Mouse (Mus musculus) midbrain, embryonic 16.5 days (tissue): ENCODE results near the gene Cilp. TPM values are rescaled to one million over a fixed set of nuclear protein-coding genes. Genes with fewer than 3 reads are reported as not detected.
A peak's percentile ranks its signal among the peaks of the same experiment; 100 is the strongest.

ENCODE experiments used
- ATAC-seq: fragments of 200-750 bp; cut with Nextera tagmentation; 2 replicates; pipeline ENCODE4 v1.8.0; 2017; ENCODE audit warnings: moderate TSS enrichment
- H3K27ac ChIP-seq: fragments of 300-500 bp; sonication (generic); 2 replicates; pipeline ENCODE4 v1.5.1; 2014; ENCODE audit warnings: mild to moderate bottlenecking, low read length, mixed read lengths
- H3K27me3 ChIP-seq: fragments of 300-500 bp; sonication (generic); 2 replicates; pipeline ENCODE4 v1.6.1; 2014; ENCODE audit warnings: low read depth, low read length, mixed read lengths; ENCODE audit not compliant: control insufficient read depth, insufficient read depth
- H3K36me3 ChIP-seq: fragments of 300-500 bp; sonication (generic); 2 replicates; pipeline ENCODE4 v1.6.1; 2014; ENCODE audit warnings: mild to moderate bottlenecking, low read length, moderate library complexity, mixed read lengths; ENCODE audit not compliant: control insufficient read depth, insufficient read depth
- H3K4me1 ChIP-seq: fragments of 300-500 bp; sonication (generic); 2 replicates; pipeline ENCODE4 v1.6.1; 2014; ENCODE audit warnings: mild to moderate bottlenecking, low read length, mixed read lengths; ENCODE audit not compliant: control insufficient read depth, insufficient read depth
- H3K4me2 ChIP-seq: fragments of 300-500 bp; sonication (generic); 2 replicates; pipeline ENCODE4 v1.6.1; 2014; ENCODE audit warnings: mild to moderate bottlenecking, low read length, mixed read lengths
- H3K4me3 ChIP-seq: fragments of 300-500 bp; sonication (generic); 2 replicates; pipeline ENCODE4 v1.5.1; 2014; ENCODE audit warnings: low read depth, mild to moderate bottlenecking, low read length, moderate library complexity, mixed read lengths
- H3K9ac ChIP-seq: fragments of 300-500 bp; sonication (generic); 2 replicates; pipeline ENCODE4 v1.6.1; 2014; ENCODE audit warnings: low read depth, low read length, mixed read lengths
- H3K9me3 ChIP-seq: fragments of 300-500 bp; sonication (generic); replicated peaks from 2 replicates; pipeline ENCODE4 v1.6.1; 2014; ENCODE audit warnings: mild to moderate bottlenecking, low read length, mixed read lengths; ENCODE audit not compliant: control insufficient read depth, poor library complexity, severe bottlenecking
- WGBS: fragments of 180-500 bp; shearing (Covaris S2); extraction: QIAGEN DNeasy Blood & Tissue Kit; methylation state at CpG from one replicate; pipeline ENCODE4 v1.1.7; 2014; 5-methylcytosine and 5-hydroxymethylcytosine counted together
- polyA plus RNA-seq: library from polyadenylated mRNA; unstranded; fragments of >200 nt; fragmentation: Nextera tagmentation; extraction: Ambion mirVana; gene quantifications from 2 replicates; pipeline ENCODE4 v1.2.1, GENCODE M21; 2015

Cilp gene
- polyA plus RNA-seq, 1 experiment from 2014 or later = 0.29 TPM

GRCm38 (mm10) chr9:65231284-65231683, 33.7 kb upstream of the Cilp start:
- Histone ChIP-seq H3K4me3 (no peak overlapping the region), H3K4me1 (no peaks in the 10 kb centered on the region), H3K27me3 (no peaks in the 10 kb centered on the region), H3K9ac (no peak overlapping the region), H3K36me3 (peaks cover 14% of the 10 kb centered on the region; the same call in 1 of the 2 replicates), H3K4me2 (no peak overlapping the region), H3K9me3 (no peaks in the 10 kb centered on the region), H3K27ac (no peak overlapping the region)
- peak; percentile 28; the same call in 1 of the 2 replicates for ATAC-seq
- WGBS = 57% methylated on average over 7 of the region's 8 CpGs

GRCm38 (mm10) chr9:65233243-65233985, 31.6 kb upstream of the Cilp start:
- Histone ChIP-seq H3K36me3 (peaks cover 13% of the 10 kb centered on the region; the same call in 1 of the 2 replicates), H3K4me1 (no peaks in the 10 kb centered on the region)

GRCm38 (mm10) chr9:65234734-65235133, 30.2 kb upstream of the Cilp start:
- WGBS = 89% methylated on average over 3 of the region's 3 CpGs
- ATAC-seq = no peak
- Histone ChIP-seq H3K9me3 (no peaks in the 10 kb centered on the region), H3K9ac (no peak overlapping the region), H3K27ac (no peak overlapping the region), H3K27me3 (no peaks in the 10 kb centered on the region), H3K4me1 (no peaks in the 10 kb centered on the region), H3K4me3 (no peak overlapping the region), H3K4me2 (no peak overlapping the region), H3K36me3 (peaks cover 10% of the 10 kb centered on the region; the same call in 1 of the 2 replicates)

More at GRCm38 (mm10) chr9:65233243-65233985, 31.6 kb upstream of the Cilp start:
- no peak overlapping the region for H3K27ac ChIP-seq
- H3K4me3 ChIP-seq = no peak overlapping the region
- H3K9me3 ChIP-seq = no peaks in the 10 kb centered on the region
- no peak overlapping the region for H3K9ac ChIP-seq
- ATAC-seq = no peak
- 93% methylated on average over 9 of the region's 9 CpGs for WGBS
- no peak overlapping the region for H3K4me2 ChIP-seq
- no peaks in the 10 kb centered on the region for H3K27me3 ChIP-seq

DNA sequence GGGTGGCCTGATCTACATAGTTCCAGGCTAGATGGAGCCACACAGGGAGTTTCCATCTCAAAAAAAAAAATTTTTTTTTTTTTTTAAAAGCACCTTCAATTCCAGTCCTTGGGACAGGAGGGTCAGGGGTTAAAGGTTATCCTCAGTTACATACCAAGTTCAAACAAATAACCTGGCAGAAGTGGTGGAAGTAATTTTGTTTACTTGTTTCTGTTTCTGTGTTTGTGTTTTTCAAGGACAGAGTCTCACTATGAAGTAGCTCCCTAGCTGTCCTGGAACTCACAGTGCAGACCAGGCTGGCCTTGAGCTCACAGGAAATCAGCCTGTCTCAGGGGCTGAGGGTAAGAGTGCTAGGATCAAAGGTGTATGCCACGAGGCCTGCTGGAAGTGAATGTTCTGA, 29.4 kb upstream of the Cilp start:
- Histone ChIP-seq H3K27ac (no peak overlapping the region), H3K4me1 (no peaks in the 10 kb centered on the region), H3K27me3 (no peaks in the 10 kb centered on the region), H3K9me3 (no peaks in the 10 kb centered on the region), H3K36me3 (peaks cover 10% of the 10 kb centered on the region; the same call in 1 of the 2 replicates), H3K4me3 (no peak overlapping the region), H3K4me2 (no peak overlapping the region), H3K9ac (no peak overlapping the region)
- 64% methylated on average over 1 of the region's 1 CpGs for WGBS
- ATAC-seq = no peak

DNA sequence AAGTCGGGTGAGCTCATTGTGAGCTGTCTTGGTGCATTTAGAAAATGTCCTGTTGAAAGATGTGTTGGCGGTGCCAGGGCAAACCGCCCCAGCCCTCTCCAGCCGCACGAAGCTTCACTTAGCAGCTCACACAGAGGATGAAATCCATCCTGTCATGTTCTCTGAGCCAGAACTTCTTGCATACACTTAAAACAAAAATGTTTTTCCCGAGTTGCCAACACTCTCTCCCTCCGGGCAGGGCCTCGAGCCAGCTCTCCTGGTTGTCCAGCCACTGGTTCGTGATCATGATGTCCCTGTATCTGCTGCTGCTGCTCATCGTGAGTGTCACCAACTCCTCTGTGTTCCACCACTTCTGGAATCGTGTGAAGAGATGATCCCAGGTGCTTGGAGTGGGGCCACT, 27.4 kb upstream of the Cilp start:
- ATAC-seq = no peak
- Histone ChIP-seq H3K36me3 (peaks cover 6% of the 10 kb centered on the region; the same call in 1 of the 2 replicates), H3K4me3 (no peak overlapping the region), H3K4me2 (no peak overlapping the region), H3K4me1 (no peaks in the 10 kb centered on the region), H3K27ac (no peak overlapping the region), H3K9ac (no peak overlapping the region), H3K9me3 (no peaks in the 10 kb centered on the region), H3K27me3 (no peaks in the 10 kb centered on the region)
- WGBS = 83% methylated on average over 11 of the region's 11 CpGs

DNA sequence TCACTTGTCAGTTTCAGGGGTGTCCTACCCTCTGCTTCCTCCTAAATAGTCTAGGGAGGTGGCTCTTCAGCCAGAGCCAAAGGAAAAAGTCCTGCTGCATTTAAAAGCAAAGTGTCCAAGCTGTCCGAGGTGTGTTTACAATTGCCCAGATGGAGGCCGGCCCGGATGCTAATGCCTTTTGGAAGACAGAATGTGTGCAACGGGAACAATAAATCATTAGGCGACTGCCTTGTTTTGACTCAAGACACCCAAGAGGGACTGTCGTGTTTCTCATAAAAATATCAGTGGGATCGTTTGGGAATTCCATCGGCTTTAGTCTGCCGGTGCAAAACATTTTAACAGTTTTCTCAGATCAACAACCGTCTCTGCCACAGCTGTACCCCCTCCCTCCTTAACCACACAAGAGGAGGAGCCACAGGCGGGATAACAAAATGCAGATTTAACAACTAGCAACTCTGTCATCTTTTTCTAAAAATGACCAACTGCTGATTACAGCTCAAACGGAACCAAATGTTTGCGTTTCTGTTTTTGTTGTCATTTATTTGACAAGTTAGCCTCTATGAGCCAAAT, 26.7 kb upstream of the Cilp start:
- Histone ChIP-seq H3K9ac (no peak overlapping the region), H3K27me3 (no peaks in the 10 kb centered on the region), H3K36me3 (peaks cover 6% of the 10 kb centered on the region; the same call in 1 of the 2 replicates), H3K4me2 (no peak overlapping the region), H3K27ac (no peak overlapping the region), H3K4me3 (no peak overlapping the region), H3K9me3 (no peaks in the 10 kb centered on the region), H3K4me1 (no peaks in the 10 kb centered on the region)
- 75% methylated on average over 13 of the region's 13 CpGs for WGBS
- ATAC-seq = no peak

DNA sequence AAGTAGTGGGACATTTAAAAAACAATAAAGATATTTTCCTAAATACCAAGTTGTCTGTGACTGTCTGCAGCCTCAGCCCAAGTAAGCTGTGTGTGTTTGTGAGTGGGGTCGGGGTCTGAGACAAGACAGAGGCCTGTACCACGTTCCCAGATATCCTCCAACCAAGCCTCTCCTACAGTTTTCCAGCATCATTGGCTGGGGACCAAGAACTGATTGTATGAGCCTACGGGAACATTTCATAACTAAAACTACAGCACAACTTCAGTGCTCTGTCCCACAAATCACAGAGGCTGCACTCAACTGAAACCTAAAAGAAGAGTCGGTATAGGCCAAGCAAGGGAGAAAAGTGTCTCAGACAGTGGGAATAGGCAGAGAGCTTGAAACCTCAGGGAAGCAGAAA, 25.8 kb upstream of the Cilp start:
- no peaks in the 10 kb centered on the region for H3K9me3 ChIP-seq
- H3K4me2 ChIP-seq = no peak overlapping the region
- no peak overlapping the region for H3K9ac ChIP-seq
- 92% methylated on average over 4 of the region's 4 CpGs for WGBS
- H3K27ac ChIP-seq = no peak overlapping the region
- no peak overlapping the region for H3K4me3 ChIP-seq
- no peaks in the 10 kb centered on the region for H3K4me1 ChIP-seq
- H3K36me3 ChIP-seq = 0 out of 2 replicates have a peak, but pooled peaks cover 3% of the 10 kb centered on the region
- ATAC-seq = no peak
- no peaks in the 10 kb centered on the region for H3K27me3 ChIP-seq

DNA sequence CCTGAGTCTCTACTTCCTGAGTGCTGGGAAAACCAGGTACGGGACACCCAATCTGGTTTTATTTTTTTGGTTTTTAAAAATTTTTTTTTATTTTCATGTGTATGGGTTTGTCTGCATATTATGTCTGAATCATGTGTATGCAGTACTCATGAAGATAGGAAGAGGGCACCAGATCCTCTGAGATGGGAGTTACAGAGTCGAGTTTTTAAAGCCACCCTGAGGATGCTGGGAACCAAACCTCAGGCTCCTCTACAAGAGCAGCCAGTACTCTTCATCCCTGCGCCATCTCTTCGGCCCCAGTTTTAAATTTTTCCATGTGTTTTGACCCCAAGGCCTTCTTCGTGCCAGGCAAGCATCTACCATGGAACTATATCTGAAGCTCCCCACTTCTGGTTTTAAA, 25.2 kb upstream of the Cilp start:
- 88% methylated on average over 5 of the region's 5 CpGs for WGBS
- H3K9ac ChIP-seq = no peak overlapping the region
- no peaks in the 10 kb centered on the region for H3K9me3 ChIP-seq
- no peak overlapping the region for H3K4me2 ChIP-seq
- H3K27me3 ChIP-seq = no peaks in the 10 kb centered on the region
- ATAC-seq = no peak
- H3K36me3 ChIP-seq = 0 out of 2 replicates have a peak, but pooled peaks cover 3% of the 10 kb centered on the region
- no peak overlapping the region for H3K27ac ChIP-seq
- no peaks in the 10 kb centered on the region for H3K4me1 ChIP-seq
- no peak overlapping the region for H3K4me3 ChIP-seq

GRCm38 (mm10) chr9:65240587-65240986, 24.4 kb upstream of the Cilp start:
- H3K4me2 ChIP-seq = no peak overlapping the region
- 0 out of 2 replicates have a peak, but pooled peaks cover 3% of the 10 kb centered on the region for H3K36me3 ChIP-seq
- ATAC-seq = no peak
- no peaks in the 10 kb centered on the region for H3K9me3 ChIP-seq
- no peak overlapping the region for H3K9ac ChIP-seq
- H3K27me3 ChIP-seq = no peaks in the 10 kb centered on the region
- H3K4me1 ChIP-seq = no peaks in the 10 kb centered on the region
- no peak overlapping the region for H3K4me3 ChIP-seq
- 68% methylated on average over 3 of the region's 3 CpGs for WGBS
- H3K27ac ChIP-seq = no peak overlapping the region
